Mouse (Mus musculus) embryonic stem cell, embryonic (primary cell): Measurements from ENCODE around the gene Prune2.
"Not testable (repeated sequence)": the region's sequence is repeated elsewhere in the genome, so short reads cannot be mapped to it uniquely, and the experiment has no call there.

Experiments
- CTCF ChIA-PET, 4 experiments: fragments of 300-600 bp in 2 of 4; fragments of 350-600 bp in 2 of 4; sonication (Branson Sonifier 250); formaldehyde crosslinking; loops; one replicate each; lab custom pipeline; 2022; ENCODE audit warnings: inconsistent platforms in 2 of 4; lab: Charles Lee
- POLR2A ChIA-PET, 4 experiments: fragments of 300-600 bp in 2 of 4; fragments of 350-600 bp in 2 of 4; sonication (Branson Sonifier 250); formaldehyde crosslinking; loops; one replicate each; lab custom pipeline; 2022; ENCODE audit warnings: antibody characterized with exemption in 4 of 4, inconsistent platforms in 1 of 4; lab: Charles Lee

Gene Prune2

GRCm38 (mm10) chr19:17151781-17152180 is 195.9 kb downstream of the Prune2 start:
- ChIA-PET CTCF (interaction anchor here in 2 of 4 experiments (1.5 to 2.5 kb wide), 2 partner anchors 27 to 213 kb away, joined by 5 to 9 read pairs; no protein-coding TSS in a partner anchor), POLR2A (interaction anchor here in 3 of 4 experiments (0.5 to 4.5 kb wide), 35 partner anchors 8 to 1457 kb away, joined by 3 to 108 read pairs (median 5); partner anchors contain the start of genes Foxb2 (in 1 of the 3) and Rfk (in 1 of the 3))

DNA sequence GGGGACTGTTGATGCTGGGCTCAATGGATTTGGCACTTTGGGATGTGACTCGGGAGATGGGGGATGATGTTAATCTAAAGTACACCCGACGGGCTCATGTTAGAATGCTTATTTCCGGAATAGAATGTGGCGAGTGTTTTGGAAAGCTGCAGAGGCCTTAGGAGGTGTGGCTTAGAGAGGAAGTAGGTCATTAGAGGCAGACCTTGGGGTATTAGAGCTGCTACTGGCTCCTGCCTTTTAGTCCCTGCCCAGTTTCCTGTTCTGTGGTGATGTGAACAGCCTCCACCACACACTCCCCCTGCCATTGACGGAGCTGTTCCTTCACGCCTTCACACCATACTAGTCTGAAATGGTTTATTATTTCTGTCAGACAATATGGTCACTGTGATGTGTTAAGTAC is 196.5 kb downstream of the Prune2 start:
- POLR2A ChIA-PET: interaction anchor here in 3 of 4 experiments (0.6 to 4.5 kb wide), 40 partner anchors 8 to 1518 kb away, joined by 3 to 108 read pairs (median 4); partner anchors contain the start of genes Rfk (in 2 of the 3) and Carnmt1 (in 1 of the 3)
- CTCF ChIA-PET: interaction anchor here in 1 of 4 experiments (0.7 kb wide), 1 partner anchor 14 kb away, joined by 3 read pairs; no protein-coding TSS in a partner anchor

GRCm38 (mm10) chr19:17153911-17154639 is 198.2 kb downstream of the Prune2 start:
- POLR2A ChIA-PET: interaction anchor here in 3 of 4 experiments (0.6 to 4.5 kb wide), 5 partner anchors 9 to 137 kb away, joined by 3 to 108 read pairs (median 15); no protein-coding TSS in a partner anchor
- CTCF ChIA-PET: interaction anchor here in 1 of 4 experiments (0.6 kb wide), 1 partner anchor 29 kb away, joined by 3 read pairs; no protein-coding TSS in a partner anchor

GRCm38 (mm10) chr19:17155216-17155615 is 199.3 kb downstream of the Prune2 start:
- ChIA-PET CTCF (no interaction called here), POLR2A (no interaction called here)

DNA sequence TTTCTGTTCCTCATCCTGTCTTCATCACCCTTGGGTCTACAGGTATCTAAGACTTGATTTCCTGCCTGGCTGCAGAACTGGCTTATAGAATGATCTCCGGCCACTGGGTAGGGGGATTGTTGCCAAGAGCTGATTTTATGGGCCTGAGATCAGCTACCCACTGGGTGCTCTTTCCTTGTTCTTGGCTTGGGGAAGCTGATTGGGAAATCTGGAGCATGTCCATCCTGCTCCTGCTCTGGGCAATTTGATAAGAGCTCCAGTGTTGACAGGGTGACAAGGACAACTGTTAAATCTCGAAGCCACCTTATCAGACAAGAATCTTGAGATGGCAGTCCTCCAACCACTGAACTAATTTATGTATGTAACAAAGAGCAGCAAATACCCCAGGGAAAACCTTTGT is 203.8 kb downstream of the Prune2 start:
- CTCF ChIA-PET: no interaction called here
- POLR2A ChIA-PET: interaction anchor here in 2 of 4 experiments (1.2 to 2.9 kb wide), 2 partner anchors 22 to 205 kb away, joined by 3 to 10 read pairs; no protein-coding TSS in a partner anchor

DNA sequence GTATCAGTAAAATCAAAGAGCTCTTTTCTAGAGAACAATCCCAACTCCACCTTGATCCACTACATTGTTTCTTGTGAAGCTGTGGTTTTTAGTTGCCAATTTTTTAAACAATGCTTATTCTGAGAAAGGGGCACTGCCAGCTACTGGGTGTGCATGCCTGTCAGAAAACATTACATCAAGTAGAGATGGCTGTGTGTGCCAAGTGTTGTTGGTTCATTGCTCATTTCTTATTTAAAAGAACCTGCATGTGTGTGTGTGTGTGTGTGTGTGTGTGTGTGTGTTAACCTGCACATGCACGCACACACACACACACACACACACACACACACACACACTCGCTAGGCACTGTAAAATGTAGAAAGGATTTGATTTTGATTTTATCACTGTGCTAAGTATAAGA is 204.3 kb downstream of the Prune2 start:
- CTCF ChIA-PET: no interaction called here

DNA sequence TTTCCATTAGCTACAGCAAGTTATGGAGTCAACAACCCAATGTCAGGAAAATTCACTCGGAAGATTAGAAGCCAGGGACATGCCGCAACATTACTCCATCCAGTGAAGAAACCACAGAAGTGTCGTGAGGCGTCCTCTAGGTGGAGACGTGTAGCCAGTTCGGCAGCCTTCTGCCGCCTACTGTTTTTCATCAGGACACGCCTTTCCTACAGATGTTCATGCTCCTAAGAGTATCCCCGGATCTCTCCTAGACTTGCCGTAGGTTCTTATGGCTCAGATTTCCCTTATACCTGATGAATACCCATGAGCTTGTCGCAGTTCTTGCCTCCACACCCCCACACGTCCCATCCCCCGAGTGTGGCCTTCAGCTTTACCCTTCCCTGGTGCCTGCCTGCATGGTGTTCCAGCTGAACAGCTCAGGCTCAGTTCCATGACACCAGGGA is 207.6 kb downstream of the Prune2 start:
- ChIA-PET POLR2A (interaction anchor here in 3 of 4 experiments (0.7 to 2.4 kb wide), 18 partner anchors 8 to 231 kb away, joined by 3 to 17 read pairs (median 3); no protein-coding TSS in a partner anchor), CTCF (interaction anchor here (0.7 to 2.9 kb wide), 10 partner anchors 25 to 225 kb away, joined by 3 to 40 read pairs (median 5); no protein-coding TSS in a partner anchor)

More for the DNA sequence above, 204.3 kb downstream of the Prune2 start:
- POLR2A ChIA-PET: interaction anchor here in 2 of 4 experiments (0.6 to 1.2 kb wide), 2 partner anchors 205 to 229 kb away, joined by 3 read pairs; no protein-coding TSS in a partner anchor

GRCm38 (mm10) chr19:17166288-17166687 is 210.4 kb downstream of the Prune2 start:
- CTCF ChIA-PET: interaction anchor here in 1 of 4 experiments (0.7 kb wide), 1 partner anchor 199 kb away, joined by 3 read pairs; no protein-coding TSS in a partner anchor
- POLR2A ChIA-PET: interaction anchor here in 3 of 4 experiments (0.5 to 1.4 kb wide), 3 partner anchors 9 to 17 kb away, joined by 3 to 5 read pairs (median 4); no protein-coding TSS in a partner anchor

- POLR2A ChIA-PET: no interaction called here
- CTCF ChIA-PET: no interaction called here
These were observed 212.3 kb downstream of the Prune2 start for GRCm38 (mm10) chr19:17168186-17168585.

GRCm38 (mm10) chr19:17169746-17170145 is 213.8 kb downstream of the Prune2 start:
- POLR2A ChIA-PET: no interaction called here

GRCm38 (mm10) chr19:17174501-17174900 is 218.6 kb downstream of the Prune2 start:
- POLR2A ChIA-PET: interaction anchor here in 3 of 4 experiments (1.0 to 2.5 kb wide), 5 partner anchors 10 to 22 kb away, joined by 3 to 9 read pairs (median 4); no protein-coding TSS in a partner anchor
- CTCF ChIA-PET: not testable (repeated sequence)

More at GRCm38 (mm10) chr19:17169746-17170145, 213.8 kb downstream of the Prune2 start:
- CTCF ChIA-PET: no interaction called here

GRCm38 (mm10) chr19:17180506-17180905 is 224.6 kb downstream of the Prune2 start:
- POLR2A ChIA-PET: interaction anchor here in 1 of 4 experiments (1.0 kb wide), 1 partner anchor 17 kb away, joined by 3 read pairs; no protein-coding TSS in a partner anchor
- CTCF ChIA-PET: no interaction called here

DNA sequence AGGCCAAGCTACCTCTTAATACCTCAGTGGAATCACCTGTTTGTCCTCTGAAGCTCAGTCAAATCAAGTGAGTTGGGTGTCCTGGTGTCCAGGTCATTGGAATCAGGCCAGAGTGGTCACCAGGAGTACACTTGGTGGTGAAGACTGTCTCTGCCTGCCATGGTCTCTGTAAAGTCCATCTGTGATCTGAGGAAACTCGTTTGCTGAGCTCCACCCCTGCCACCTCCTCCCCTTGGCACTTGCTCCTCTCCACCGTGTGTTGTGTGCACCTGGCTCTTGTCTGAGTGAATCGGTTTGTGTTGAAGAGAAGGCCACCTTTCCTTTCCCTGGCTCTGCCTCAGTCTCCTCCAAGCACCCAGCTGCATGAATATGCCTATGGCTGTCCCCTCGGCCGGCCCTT is 238.8 kb downstream of the Prune2 start:
- ChIA-PET CTCF (interaction anchor here in 1 of 4 experiments (0.6 kb wide), 1 partner anchor 70 kb away, joined by 4 read pairs; no protein-coding TSS in a partner anchor), POLR2A (no interaction called here)

DNA sequence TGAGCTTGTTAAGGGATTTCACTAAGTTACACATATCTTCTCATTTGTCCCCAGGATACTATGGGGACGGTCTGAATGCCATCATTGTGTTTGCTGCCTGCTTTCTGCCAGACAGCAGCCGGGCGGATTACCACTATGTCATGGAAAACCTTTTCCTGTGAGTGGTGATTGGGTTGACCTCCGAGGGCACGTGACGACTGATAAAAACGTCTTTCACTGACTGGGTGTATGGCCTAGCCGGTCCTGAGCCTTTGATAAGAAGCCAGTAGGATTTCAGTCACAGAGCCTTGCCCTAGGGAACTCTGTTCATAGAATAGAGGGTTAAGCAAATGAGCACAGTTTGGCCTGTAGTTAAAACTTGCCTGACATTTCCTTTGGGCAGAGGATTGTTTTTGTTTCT is 243.1 kb downstream of the Prune2 start:
- ChIA-PET CTCF (no interaction called here), POLR2A (no interaction called here)

GRCm38 (mm10) chr19:17207141-17207540 is 251.2 kb downstream of the Prune2 start:
- POLR2A ChIA-PET: no interaction called here
- CTCF ChIA-PET: no interaction called here

DNA sequence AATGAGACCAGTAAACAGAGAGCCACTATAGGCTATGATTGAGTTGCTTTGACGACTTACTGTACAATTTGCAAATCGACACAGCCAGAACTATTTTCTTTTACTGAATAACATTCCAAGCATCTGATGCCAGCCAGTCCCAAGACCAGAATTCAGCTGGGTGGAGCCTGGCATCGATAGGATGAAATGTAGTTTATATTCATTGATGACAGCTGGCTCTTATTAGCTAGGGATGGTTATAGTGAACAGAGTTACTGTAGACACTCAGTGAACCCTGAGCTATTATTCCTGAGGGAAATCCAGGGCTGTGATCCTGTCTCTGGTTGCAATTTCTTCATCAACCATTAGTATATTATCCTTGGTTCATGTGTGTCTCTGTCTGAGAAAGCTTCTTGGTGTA is 254.6 kb downstream of the Prune2 start:
- POLR2A ChIA-PET: no interaction called here
- CTCF ChIA-PET: no interaction called here

GRCm38 (mm10) chr19:17214896-17215520 is 259.1 kb downstream of the Prune2 start:
- CTCF ChIA-PET: interaction anchor here in 2 of 4 experiments (0.5 to 0.6 kb wide), 3 partner anchors 28 to 324 kb away, joined by 3 read pairs; no protein-coding TSS in a partner anchor
- POLR2A ChIA-PET: no interaction called here

DNA sequence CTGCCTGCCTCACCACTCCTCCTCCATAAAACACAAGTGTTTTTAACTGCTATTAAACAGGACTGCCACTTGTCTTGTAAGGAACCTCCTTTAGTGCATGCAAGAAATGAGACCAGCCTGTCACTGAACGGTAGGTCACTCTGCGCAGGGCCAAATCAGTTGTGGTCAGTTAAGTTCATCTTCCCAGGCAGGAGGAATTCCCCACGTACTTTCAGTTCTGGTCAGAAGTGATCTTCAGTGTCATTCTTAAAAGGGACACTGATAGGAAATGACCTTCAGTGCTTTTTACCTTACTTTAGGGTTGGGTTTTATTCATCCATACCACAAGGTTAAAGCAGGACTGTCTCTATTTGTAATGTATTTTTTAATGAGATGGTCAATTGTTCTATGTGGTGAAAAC is 262.3 kb downstream of the Prune2 start:
- CTCF ChIA-PET: interaction anchor here in 1 of 4 experiments (0.6 kb wide), 1 partner anchor 126 kb away, joined by 3 read pairs; no protein-coding TSS in a partner anchor
- POLR2A ChIA-PET: interaction anchor here in 1 of 4 experiments (0.7 kb wide), 1 partner anchor 617 kb away, joined by 4 read pairs; no protein-coding TSS in a partner anchor

- ChIA-PET POLR2A (no interaction called here), CTCF (no interaction called here)
These were observed 267.9 kb downstream of the Prune2 start for GRCm38 (mm10) chr19:17223801-17224200.
